Mouse (Mus musculus): Measurements from ENCODE around the gene Gm4871. TPM values are rescaled to one million over a fixed set of nuclear protein-coding genes. Genes with fewer than 3 reads are reported as not detected.

Gene Gm4871
- polyA plus RNA-seq, 1 experiment from 2014 or later: not detected

DNA sequence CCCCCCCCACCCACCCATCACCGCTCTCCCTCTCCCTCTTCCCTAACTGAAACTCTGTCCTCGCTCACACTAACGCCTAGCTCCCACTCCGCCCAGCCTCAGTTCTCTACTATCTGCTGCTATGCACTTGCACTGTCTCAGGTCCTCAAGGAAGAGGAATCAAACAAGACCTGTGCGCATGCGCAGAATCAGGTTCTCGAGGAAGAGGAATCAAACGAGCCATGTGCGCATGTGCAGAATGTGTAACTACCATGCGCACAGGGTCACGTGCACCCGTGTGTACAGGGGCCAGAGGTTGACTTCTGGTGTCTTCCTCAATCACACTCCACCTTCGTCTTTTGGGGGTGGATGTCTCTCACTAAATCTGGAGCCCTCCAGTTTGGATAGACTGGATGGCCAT is 45.0 kb downstream of the Gm4871 start:
- Histone ChIP-seq H3K36me3 (ENCODE audit: control insufficient read depth, insufficient read depth, low read length) (no peaks in the 10 kb centered on the region), H3K4me3 (ENCODE audit: low read depth, low read length) (no peak overlapping the region), H3K27ac (ENCODE audit: low read depth, low read length) (no peak overlapping the region), H3K4me2 (no peak overlapping the region), H3K27me3 (ENCODE audit: control insufficient read depth, insufficient read depth, low read length) (no peaks in the 10 kb centered on the region), H3K9ac (ENCODE audit: low read length) (no peak overlapping the region), H3K4me1 (ENCODE audit: control insufficient read depth, insufficient read depth, low read length) (no peaks in the 10 kb centered on the region), H3K9me3 (ENCODE audit: control insufficient read depth, low read length) (peaks cover 4% of the 10 kb centered on the region; the same call in 1 of the 2 replicates)
- peak; percentile 39 for DNase-seq (ENCODE audit: low spot score, missing footprints)
- ATAC-seq (ENCODE audit: low FRiP score): no peak
- WGBS: 91% methylated on average over 13 of the region's 13 CpGs

DNA sequence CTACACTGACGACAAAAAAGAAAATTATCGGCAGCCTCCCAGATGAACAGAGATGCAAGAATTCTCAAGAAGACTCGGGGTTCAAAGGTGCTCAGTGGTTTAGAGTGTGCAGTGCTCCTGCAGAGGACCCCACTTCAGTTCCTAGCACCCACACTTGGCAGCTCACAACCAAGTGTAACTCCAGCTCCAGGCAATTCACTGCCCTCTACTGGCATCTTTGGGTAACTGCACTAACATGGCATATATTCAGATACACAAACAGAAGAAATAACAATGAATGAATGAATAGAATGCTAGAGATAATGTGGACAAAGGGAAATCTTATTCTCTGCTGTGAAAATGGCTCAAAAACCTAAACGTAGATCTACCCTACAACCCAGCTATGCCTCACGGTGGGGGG is 47.7 kb downstream of the Gm4871 start:
- 92% methylated on average over 5 of the region's 5 CpGs for WGBS
- ATAC-seq (ENCODE audit: low FRiP score): no peak
- peaks cover 4% of the 10 kb centered on the region; the same call in 1 of the 2 replicates for H3K9me3 ChIP-seq (ENCODE audit: control insufficient read depth, low read length)

GRCm38 (mm10) chr5:144983227-144983626 is 49.3 kb downstream of the Gm4871 start:
- no peaks in the 10 kb centered on the region for H3K4me1 ChIP-seq (ENCODE audit: control insufficient read depth, insufficient read depth, low read length)
- no peak for DNase-seq (ENCODE audit: low spot score, missing footprints)
- no peaks in the 10 kb centered on the region for H3K36me3 ChIP-seq (ENCODE audit: control insufficient read depth, insufficient read depth, low read length)
- no peak overlapping the region for H3K9ac ChIP-seq (ENCODE audit: low read length)
- WGBS: 94% methylated on average over 3 of the region's 3 CpGs
- H3K9me3 ChIP-seq (ENCODE audit: control insufficient read depth, low read length): peaks cover 4% of the 10 kb centered on the region; the same call in 1 of the 2 replicates
- ATAC-seq (ENCODE audit: low FRiP score): no peak
- no peak overlapping the region for H3K4me3 ChIP-seq (ENCODE audit: low read depth, low read length)
- no peak overlapping the region for H3K4me2 ChIP-seq
- H3K27me3 ChIP-seq (ENCODE audit: control insufficient read depth, insufficient read depth, low read length): no peaks in the 10 kb centered on the region
- no peak overlapping the region for H3K27ac ChIP-seq (ENCODE audit: low read depth, low read length)

More for the DNA sequence above, 47.7 kb downstream of the Gm4871 start:
- Histone ChIP-seq H3K4me2 (no peak overlapping the region), H3K4me1 (ENCODE audit: control insufficient read depth, insufficient read depth, low read length) (no peaks in the 10 kb centered on the region), H3K9ac (ENCODE audit: low read length) (no peak overlapping the region), H3K27me3 (ENCODE audit: control insufficient read depth, insufficient read depth, low read length) (no peaks in the 10 kb centered on the region), H3K27ac (ENCODE audit: low read depth, low read length) (no peak overlapping the region), H3K4me3 (ENCODE audit: low read depth, low read length) (no peak overlapping the region), H3K36me3 (ENCODE audit: control insufficient read depth, insufficient read depth, low read length) (no peaks in the 10 kb centered on the region)
- DNase-seq (ENCODE audit: low spot score, missing footprints): no peak

Other genes starting within 250 kb of the Gm4871 start
- 13.2 and 17.8 TPM in 2 replicates for gene Smurf1, start 66.9 kb downstream of the Gm4871 start, polyA plus RNA-seq (2014; fragmentation: Nextera tagmentation; extraction: Ambion mirVana)
- not detected in 2 replicates for gene 1700018F24Rik, start 10.2 kb upstream of the Gm4871 start, polyA plus RNA-seq (2014; fragmentation: Nextera tagmentation; extraction: Ambion mirVana)
- gene Arpc1a, start 51.1 kb upstream of the Gm4871 start, polyA plus RNA-seq (2014; fragmentation: Nextera tagmentation; extraction: Ambion mirVana): 179 and 183 TPM in 2 replicates
- not detected in 2 replicates for gene Kpna7, start 51.3 kb upstream of the Gm4871 start, polyA plus RNA-seq (2014; fragmentation: Nextera tagmentation; extraction: Ambion mirVana)
- 44.3 and 48.3 TPM in 2 replicates for gene Arpc1b, start 81.5 kb upstream of the Gm4871 start, polyA plus RNA-seq (2014; fragmentation: Nextera tagmentation; extraction: Ambion mirVana)
- 124 and 131 TPM in 2 replicates for gene Pdap1, start 107.5 kb upstream of the Gm4871 start, polyA plus RNA-seq (2014; fragmentation: Nextera tagmentation; extraction: Ambion mirVana)
- gene Bud31, start 107.6 kb upstream of the Gm4871 start, polyA plus RNA-seq (2014; fragmentation: Nextera tagmentation; extraction: Ambion mirVana): 276 and 283 TPM in 2 replicates
- 14.5 and 15.6 TPM in 2 replicates for gene Ptcd1, start 134.4 kb upstream of the Gm4871 start, polyA plus RNA-seq (2014; fragmentation: Nextera tagmentation; extraction: Ambion mirVana)
- gene Cpsf4, start 134.5 kb upstream of the Gm4871 start, polyA plus RNA-seq (2014; fragmentation: Nextera tagmentation; extraction: Ambion mirVana): 31.7 and 35.9 TPM in 2 replicates
- gene Atp5j2, start 159.3 kb upstream of the Gm4871 start, polyA plus RNA-seq (2014; fragmentation: Nextera tagmentation; extraction: Ambion mirVana): 487 and 540 TPM in 2 replicates
- gene Zkscan14, start 169.1 kb upstream of the Gm4871 start, polyA plus RNA-seq (2014; fragmentation: Nextera tagmentation; extraction: Ambion mirVana): 8.8 and 9.6 TPM in 2 replicates
- gene Zkscan5, start 171.8 kb upstream of the Gm4871 start, polyA plus RNA-seq (2014; fragmentation: Nextera tagmentation; extraction: Ambion mirVana): 20.4 and 20.6 TPM in 2 replicates
- 43.2 and 48.9 TPM in 2 replicates for gene Zfp655, start 199.0 kb upstream of the Gm4871 start, polyA plus RNA-seq (2014; fragmentation: Nextera tagmentation; extraction: Ambion mirVana)
- gene Zscan25, start 247.7 kb upstream of the Gm4871 start, polyA plus RNA-seq (2014; fragmentation: Nextera tagmentation; extraction: Ambion mirVana): 0.61 and 1.0 TPM in 2 replicates

Data from midbrain, embryonic 11.5 days (tissue).